Mouse (Mus musculus): ENCODE results near the gene Syne2. TPM values are rescaled to one million over a fixed set of nuclear protein-coding genes. Genes with fewer than 3 reads are reported as not detected.

The Syne2 gene
- polyA plus RNA-seq, 1 experiment from 2014 or later = 67.6 TPM

DNA sequence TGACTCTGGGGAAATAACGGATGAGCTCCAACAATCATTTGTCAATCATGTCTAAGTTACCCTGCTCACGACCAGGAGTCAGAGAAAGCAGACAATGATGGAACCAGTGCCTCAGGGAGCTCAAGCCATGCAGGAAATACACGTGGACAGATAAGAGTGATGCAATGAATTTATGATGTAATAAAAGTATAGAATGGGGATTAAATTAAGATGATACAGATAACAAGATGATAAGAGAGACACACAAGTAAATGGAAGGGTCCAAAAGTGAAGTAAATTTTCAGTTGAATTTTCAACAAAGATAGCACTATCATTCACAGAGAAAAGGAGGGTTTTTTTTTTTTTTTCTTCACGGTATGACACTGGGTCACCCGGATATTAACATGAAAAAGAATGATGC lies 231.4 kb downstream of the Syne2 start:
- no peaks in the 10 kb centered on the region for H3K4me1 ChIP-seq
- no peaks in the 10 kb centered on the region for H3K9me3 ChIP-seq
- 73% methylated on average over 5 of the region's 5 CpGs for WGBS
- H3K27ac ChIP-seq = no peak overlapping the region
- H3K36me3 ChIP-seq = peaks cover 71% of the 10 kb centered on the region
- no peaks in the 10 kb centered on the region for H3K27me3 ChIP-seq (ENCODE audit: insufficient read depth, poor library complexity, severe bottlenecking)
- DNase-seq (ENCODE audit: low spot score) = no peak
- no peak overlapping the region for H3K4me3 ChIP-seq

DNA sequence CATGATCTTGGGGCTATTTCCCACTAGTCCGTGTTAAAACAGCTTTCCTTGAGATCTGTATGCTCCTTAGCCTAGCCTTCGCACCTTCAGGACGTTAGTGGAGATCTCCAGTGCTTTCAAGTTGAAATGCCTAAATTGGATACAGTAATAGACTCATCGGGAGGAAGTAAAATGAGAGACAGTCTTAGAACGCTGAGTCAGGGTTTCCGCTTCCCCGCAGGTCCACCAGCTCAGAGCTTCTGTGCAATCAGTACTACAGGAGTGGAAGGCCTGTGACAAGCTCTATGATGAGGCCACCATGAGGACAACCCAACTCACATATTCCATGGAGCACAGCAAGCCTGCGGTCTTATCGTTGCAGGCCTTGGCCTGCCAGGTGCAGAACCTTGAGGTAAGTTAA lies 233.9 kb downstream of the Syne2 start:
- no peaks in the 10 kb centered on the region for H3K9me3 ChIP-seq
- no peaks in the 10 kb centered on the region for H3K27me3 ChIP-seq (ENCODE audit: insufficient read depth, poor library complexity, severe bottlenecking)
- H3K27ac ChIP-seq = no peak overlapping the region
- no peak overlapping the region for H3K4me3 ChIP-seq
- peaks cover 82% of the 10 kb centered on the region for H3K36me3 ChIP-seq
- no peaks in the 10 kb centered on the region for H3K4me1 ChIP-seq
- WGBS = 89% methylated on average over 9 of the region's 9 CpGs
- DNase-seq (ENCODE audit: low spot score) = no peak

DNA sequence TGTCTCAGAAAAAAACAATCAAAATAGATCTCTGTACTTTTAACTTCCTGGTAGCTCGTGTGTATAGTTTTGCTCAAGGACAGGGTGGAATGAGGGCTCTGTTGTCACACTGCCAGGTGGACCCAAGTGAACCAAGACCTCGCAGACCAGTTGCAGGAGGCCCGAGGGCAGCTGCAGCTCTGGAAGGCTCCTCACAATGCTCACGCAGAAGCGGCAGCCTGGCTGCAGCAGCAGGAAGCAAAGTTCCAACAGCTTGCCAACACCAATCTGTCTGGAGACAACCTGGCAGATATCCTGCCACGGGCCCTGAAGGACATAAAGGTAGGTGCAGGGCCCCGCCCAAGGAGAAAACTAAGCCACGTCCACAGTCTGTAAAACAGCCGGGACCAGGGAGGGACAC lies 236.7 kb downstream of the Syne2 start:
- no peaks in the 10 kb centered on the region for H3K4me1 ChIP-seq
- peaks cover 86% of the 10 kb centered on the region for H3K36me3 ChIP-seq
- no peak overlapping the region for H3K27ac ChIP-seq
- 88% methylated on average over 9 of the region's 9 CpGs for WGBS
- H3K27me3 ChIP-seq (ENCODE audit: insufficient read depth, poor library complexity, severe bottlenecking) = no peaks in the 10 kb centered on the region
- no peak for DNase-seq (ENCODE audit: low spot score)
- no peaks in the 10 kb centered on the region for H3K9me3 ChIP-seq
- H3K4me3 ChIP-seq = no peak overlapping the region

DNA sequence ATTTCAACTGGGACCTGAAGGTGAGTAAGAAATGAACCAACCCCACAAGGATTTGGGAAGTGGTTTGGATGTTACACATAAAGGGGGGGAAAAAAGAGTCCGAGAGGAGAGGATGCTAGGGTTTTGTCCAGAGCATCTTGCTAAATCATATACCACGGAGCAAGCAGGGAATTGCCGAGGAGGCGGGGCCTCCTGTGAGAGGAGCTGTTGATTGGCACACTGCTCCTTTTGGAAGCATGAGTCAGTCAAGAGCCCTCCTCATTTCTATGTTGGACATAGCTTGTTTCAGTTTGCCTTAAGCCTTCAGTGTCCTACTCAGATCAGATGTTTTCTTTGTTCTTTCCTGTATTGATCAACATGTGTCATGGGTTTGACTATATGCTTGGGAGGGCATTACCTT lies 245.1 kb downstream of the Syne2 start:
- Histone ChIP-seq H3K36me3 (peaks cover 85% of the 10 kb centered on the region), H3K27ac (no peak overlapping the region), H3K9me3 (no peaks in the 10 kb centered on the region), H3K4me1 (no peaks in the 10 kb centered on the region), H3K4me3 (no peak overlapping the region), H3K27me3 (ENCODE audit: insufficient read depth, poor library complexity, severe bottlenecking) (no peaks in the 10 kb centered on the region)
- DNase-seq (ENCODE audit: low spot score) = no peak
- WGBS = 87% methylated on average over 4 of the region's 4 CpGs

DNA sequence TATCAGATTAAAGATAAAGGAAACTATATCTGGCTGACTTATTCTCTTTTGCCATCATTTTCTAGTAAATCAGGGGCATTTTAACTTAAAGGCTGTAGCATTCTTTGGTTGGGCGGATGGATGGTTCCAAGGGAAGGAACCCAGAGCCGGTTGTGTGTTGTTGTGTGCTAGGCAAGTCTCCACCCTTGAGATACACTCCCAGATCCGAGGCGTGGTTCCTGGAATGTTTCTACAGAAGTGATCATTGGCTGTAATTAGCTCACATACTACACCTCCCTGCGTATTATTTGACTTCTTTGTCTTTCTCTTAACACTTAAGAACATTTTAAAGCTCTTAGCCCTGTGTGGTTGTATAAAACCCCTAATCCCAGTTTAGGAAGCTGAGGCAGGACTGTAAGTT lies 252.5 kb downstream of the Syne2 start:
- Histone ChIP-seq H3K27ac (no peak overlapping the region), H3K27me3 (ENCODE audit: insufficient read depth, poor library complexity, severe bottlenecking) (no peaks in the 10 kb centered on the region), H3K36me3 (peaks cover 44% of the 10 kb centered on the region), H3K4me1 (peaks cover 19% of the 10 kb centered on the region), H3K9me3 (no peaks in the 10 kb centered on the region), H3K4me3 (no peak overlapping the region)
- DNase-seq (ENCODE audit: low spot score) = no peak
- 89% methylated on average over 5 of the region's 5 CpGs for WGBS

DNA sequence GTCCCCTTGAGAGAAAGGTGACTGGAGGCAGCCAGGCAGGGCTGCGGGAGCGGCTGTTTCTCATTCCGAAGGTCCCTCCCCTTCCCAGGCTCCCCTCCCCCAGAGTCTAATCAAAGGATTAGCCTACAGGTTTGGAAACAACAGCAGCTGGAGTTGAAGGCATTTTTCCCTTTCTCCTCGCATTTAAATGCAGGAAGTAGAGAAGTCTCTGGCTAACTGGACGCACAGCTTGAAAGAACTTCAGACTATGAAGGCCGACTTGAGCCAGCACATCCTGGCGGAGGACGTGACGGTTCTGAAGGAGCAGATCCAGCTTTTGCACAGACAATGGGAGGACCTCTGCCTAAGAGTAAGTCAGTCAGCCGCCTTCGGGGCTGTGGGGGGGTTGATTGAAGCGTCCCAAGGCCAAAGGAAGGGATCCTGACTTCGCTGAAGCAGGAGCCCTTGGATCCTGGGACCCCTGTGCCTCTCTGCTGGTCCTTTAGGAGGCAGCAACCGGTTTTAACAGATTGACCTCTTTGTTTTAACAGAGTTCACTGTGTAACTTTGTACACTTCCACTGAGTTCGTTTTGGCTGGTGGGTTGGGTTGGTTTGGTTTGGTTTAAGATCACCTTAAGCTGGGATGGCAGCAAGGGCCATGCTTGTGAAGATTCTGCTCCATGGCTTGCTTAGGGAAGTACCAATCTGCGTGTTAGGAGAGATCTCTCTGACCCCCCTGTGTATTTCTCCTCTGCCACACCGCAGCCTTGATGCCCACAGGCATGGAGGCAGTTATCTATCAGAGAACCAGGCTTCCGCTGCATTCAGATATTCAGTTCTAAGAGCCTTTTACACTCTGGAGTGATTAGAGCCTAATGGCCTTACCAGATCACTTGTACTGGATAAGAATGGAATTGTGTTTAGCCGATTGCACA lies 254.3 kb downstream of the Syne2 start:
- 4% methylated on average over 19 of the region's 19 CpGs for WGBS
- DNase-seq (ENCODE audit: low spot score) = no peak
- Histone ChIP-seq H3K27ac (peak overlapping the region; percentile 87), H3K4me1 (peaks cover 19% of the 10 kb centered on the region), H3K27me3 (ENCODE audit: insufficient read depth, poor library complexity, severe bottlenecking) (no peaks in the 10 kb centered on the region), H3K36me3 (peaks cover 45% of the 10 kb centered on the region), H3K9me3 (no peaks in the 10 kb centered on the region), H3K4me3 (peak overlapping the region; percentile 52)

DNA sequence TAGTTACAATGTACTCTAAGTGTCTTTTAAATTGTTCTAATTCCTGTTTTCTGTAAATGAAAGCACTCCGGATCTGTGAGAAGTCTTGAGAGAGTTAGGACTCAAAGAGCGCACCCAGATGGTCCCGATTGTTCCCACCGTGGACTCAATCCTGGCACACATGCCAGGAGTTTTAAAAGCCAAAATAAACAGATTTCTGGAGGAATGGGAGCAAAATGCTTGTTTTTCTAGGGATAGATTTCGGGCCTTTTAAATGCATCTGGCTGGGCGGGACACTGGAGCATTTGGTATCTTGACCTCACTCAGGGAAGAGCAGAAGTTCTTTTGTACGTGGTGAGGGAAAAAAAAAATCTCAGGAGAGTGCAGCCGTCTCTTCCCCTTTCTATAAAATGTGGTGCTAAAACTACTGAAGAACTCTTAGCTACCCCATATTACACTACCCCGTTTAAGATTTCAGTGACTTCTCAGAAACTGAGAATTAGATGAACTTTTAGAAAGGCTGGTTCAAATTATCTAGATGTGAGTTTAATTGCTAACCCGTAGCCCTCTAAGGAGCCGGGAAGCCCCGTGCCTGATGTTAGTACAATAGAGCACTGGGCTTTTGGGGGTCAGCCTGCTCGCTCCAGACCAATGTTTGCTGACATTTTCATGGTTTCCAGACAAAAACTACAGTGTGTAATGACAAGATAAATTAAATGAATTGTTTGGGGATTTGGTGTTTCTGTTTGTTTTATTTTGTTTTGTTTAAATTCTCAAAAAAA lies 255.3 kb downstream of the Syne2 start:
- no peak for DNase-seq (ENCODE audit: low spot score)
- no peaks in the 10 kb centered on the region for H3K9me3 ChIP-seq
- 11% methylated on average over 13 of the region's 13 CpGs for WGBS
- peaks cover 43% of the 10 kb centered on the region for H3K36me3 ChIP-seq
- peak overlapping the region; percentile 67 for H3K27ac ChIP-seq
- H3K4me1 ChIP-seq = peaks cover 19% of the 10 kb centered on the region
- H3K4me3 ChIP-seq = peak overlapping the region; percentile 52
- H3K27me3 ChIP-seq (ENCODE audit: insufficient read depth, poor library complexity, severe bottlenecking) = no peaks in the 10 kb centered on the region

DNA sequence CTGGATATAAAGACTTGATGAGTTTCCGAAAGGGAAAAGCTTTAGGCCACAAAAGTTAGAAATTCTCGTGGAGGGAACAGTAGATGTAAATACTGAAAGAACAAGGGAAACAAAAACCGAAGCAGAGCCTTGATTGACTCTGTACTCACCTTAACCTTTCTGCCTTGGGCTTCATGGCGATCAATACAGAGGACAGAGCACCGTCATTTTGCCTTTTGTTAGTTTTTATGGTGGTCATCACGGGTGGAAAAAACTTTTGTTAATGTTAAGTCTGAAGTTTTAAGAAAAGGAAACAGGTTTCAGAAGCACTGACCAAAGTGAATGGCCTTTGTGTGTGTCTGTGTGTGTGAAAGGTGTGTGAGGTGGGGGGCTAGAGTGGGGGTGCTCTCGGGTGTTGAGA lies 256.0 kb downstream of the Syne2 start:
- Histone ChIP-seq H3K4me1 (peaks cover 19% of the 10 kb centered on the region), H3K4me3 (no peak overlapping the region), H3K9me3 (no peaks in the 10 kb centered on the region), H3K27me3 (ENCODE audit: insufficient read depth, poor library complexity, severe bottlenecking) (no peaks in the 10 kb centered on the region), H3K36me3 (peaks cover 45% of the 10 kb centered on the region), H3K27ac (0 out of 2 replicates have a peak overlapping the region, but pooled peaks have one; percentile 10)
- no peak for DNase-seq (ENCODE audit: low spot score)
- 49% methylated on average over 7 of the region's 7 CpGs for WGBS

DNA sequence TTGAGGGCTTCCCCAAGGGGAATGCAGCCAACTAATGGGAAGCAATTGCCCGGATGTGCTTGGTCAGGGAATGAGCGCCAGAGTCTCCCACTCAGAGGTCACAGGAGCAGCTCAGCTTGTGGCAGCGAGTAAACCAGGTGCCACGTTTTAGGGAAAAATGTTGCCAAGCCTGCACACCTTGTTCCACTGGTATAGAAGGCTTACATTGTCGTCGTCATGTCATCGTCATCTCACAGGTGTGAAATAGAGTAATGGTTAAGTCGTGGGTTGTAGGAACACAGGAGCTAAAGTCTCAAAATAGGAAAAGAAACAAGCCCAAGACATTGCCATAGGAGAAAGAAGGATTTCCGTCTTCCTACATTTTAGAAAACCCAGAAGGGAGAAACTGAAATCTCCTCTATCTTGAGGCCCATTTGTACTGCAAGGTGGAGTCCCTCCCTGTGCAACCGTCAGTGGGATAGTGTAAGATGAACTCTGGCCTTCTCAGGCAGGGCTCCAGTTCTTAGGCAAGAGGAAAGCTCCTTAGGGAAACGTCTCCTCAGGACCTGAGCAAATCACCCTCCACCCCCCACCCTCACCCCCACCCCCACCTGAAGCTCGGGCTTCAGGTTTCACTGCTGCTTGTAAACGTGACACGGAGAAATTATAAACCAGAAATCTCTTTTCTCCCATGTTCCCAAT lies 263.1 kb downstream of the Syne2 start:
- no peaks in the 10 kb centered on the region for H3K27me3 ChIP-seq (ENCODE audit: insufficient read depth, poor library complexity, severe bottlenecking)
- no peak for DNase-seq (ENCODE audit: low spot score)
- H3K36me3 ChIP-seq = peaks cover 38% of the 10 kb centered on the region
- H3K4me3 ChIP-seq = peak overlapping the region; percentile 50
- peaks cover 40% of the 10 kb centered on the region for H3K4me1 ChIP-seq
- H3K27ac ChIP-seq = peak overlapping the region; percentile 31; the same call in 1 of the 2 replicates
- 41% methylated on average over 14 of the region's 14 CpGs for WGBS
- no peaks in the 10 kb centered on the region for H3K9me3 ChIP-seq

DNA sequence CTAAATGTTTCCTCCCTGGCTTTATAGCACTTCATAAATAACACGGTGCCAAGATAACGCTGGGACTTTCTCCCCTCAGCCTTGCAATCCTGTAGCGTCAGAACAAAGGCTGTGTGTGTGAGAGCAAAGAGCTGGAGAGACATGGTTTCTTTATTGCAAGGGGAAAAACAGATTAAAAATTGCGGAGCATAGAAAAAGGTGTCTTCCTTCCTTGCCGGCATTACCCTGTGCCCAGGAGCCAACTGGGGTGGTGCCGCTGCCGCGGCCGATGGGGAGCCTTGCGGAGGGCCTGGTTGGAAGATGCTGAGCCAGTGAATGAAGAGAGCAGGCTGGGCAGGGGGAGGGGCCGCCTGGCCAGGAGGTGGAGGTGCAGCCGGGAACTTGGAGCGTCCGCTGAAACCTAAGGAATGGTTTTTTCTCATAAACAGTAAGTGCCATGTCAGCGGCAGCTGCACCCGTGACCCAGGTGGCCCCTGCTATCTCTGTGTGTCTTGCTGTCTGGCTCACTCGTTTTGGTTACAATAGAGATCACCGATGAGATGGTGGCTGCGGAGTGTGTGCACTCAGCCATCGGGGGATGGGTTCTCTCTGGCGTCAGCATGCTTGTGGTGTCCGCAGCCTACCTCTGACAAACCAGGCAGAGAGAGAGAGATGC lies 263.8 kb downstream of the Syne2 start:
- no peak for DNase-seq (ENCODE audit: low spot score)
- H3K4me3 ChIP-seq = peak overlapping the region; percentile 50
- no peaks in the 10 kb centered on the region for H3K27me3 ChIP-seq (ENCODE audit: insufficient read depth, poor library complexity, severe bottlenecking)
- WGBS = 6% methylated on average over 22 of the region's 22 CpGs
- peak overlapping the region; percentile 31; the same call in 1 of the 2 replicates for H3K27ac ChIP-seq
- no peaks in the 10 kb centered on the region for H3K9me3 ChIP-seq
- peaks cover 47% of the 10 kb centered on the region for H3K4me1 ChIP-seq
- peaks cover 35% of the 10 kb centered on the region for H3K36me3 ChIP-seq

DNA sequence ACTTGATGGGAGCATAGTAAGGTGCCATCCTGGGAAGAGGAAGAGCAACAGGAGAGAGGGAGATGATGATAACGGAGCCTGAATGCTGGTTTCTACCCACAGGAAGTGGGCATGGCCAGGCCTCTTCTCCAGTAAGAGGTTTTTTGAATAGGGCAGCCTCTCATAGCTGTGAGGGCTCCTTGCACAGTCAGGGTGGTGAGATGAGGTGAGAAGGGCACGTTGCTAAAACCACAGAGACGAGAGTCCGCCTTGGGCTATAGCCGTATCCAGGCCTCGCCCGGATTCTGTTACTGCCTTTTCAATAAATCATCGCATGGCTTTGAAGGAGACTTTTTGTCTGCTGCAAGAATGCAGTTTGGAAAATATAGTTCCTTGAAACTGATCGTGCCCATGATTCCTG lies 267.1 kb downstream of the Syne2 start:
- Histone ChIP-seq H3K36me3 (peaks cover 30% of the 10 kb centered on the region), H3K4me1 (peaks cover 50% of the 10 kb centered on the region), H3K9me3 (no peaks in the 10 kb centered on the region), H3K27me3 (ENCODE audit: insufficient read depth, poor library complexity, severe bottlenecking) (no peaks in the 10 kb centered on the region), H3K27ac (no peak overlapping the region), H3K4me3 (no peak overlapping the region)
- WGBS = 81% methylated on average over 9 of the region's 9 CpGs
- no peak for DNase-seq (ENCODE audit: low spot score)
